In genomic region chr14:122280309-122281071, GRCm38 (mm10) we compare ENCODE assay signal across 9 mouse cellular contexts.
DNase-seq lines count a peak whose midpoint lies in the region; ATAC-seq and TF ChIP-seq lines count a peak whose summit lies in the region.
"Had no signal": no experiment of that assay in that cellular context is flagged by ENCODE, and none has a peak within 500 bp of the region (broad histone marks: within the 10 kb centered on the region; RNA-seq: fewer than 3 reads in every experiment).

No protein-coding gene starts in this region.

- intact Hi-C loops in heart, postnatal 36 days (cut with DNase I), result no loop called here

- no peak overlapping the region for H3K9ac ChIP-seq in ES-E14 (ENCODE audit: insufficient read depth, low read depth, low read length, poor library complexity, severe bottlenecking)
- 0 out of 2 replicates have a peak overlapping the region, but pooled peaks have one; percentile 23 for H3K9ac ChIP-seq in limb, embryonic 11.5 days (ENCODE audit: low read length)

- H3K4me1 ChIP-seq in ES-E14 (ENCODE audit: control insufficient read depth in 2 of 2, insufficient read depth in 2 of 2, low read length in 2 of 2, poor library complexity in 1 of 2), result peaks cover 5 to 14% of the 10 kb centered on the region in 2 experiments; a peak in 2 of 4 replicates
- H3K4me1 ChIP-seq in limb, embryonic 11.5 days (ENCODE audit: control insufficient read depth, insufficient read depth, low read length), result no peaks in the 10 kb centered on the region

- DNase-seq in ES-E14 (ENCODE audit: low read depth, low spot score), result no peak
- DNase-seq in embryo, embryonic 11 days, result peak; percentile 64
- peak; percentile 10 to 11 for DNase-seq in heart, postnatal 36 days
- peak; percentile 67 for DNase-seq in limb, embryonic 11.5 days (ENCODE audit: low spot score)
- DNase-seq in left cerebral cortex, adult 8-10 months (ENCODE audit: low spot score in 2 of 2), result no peak
- DNase-seq in layer of hippocampus, postnatal 25 days (ENCODE audit: extremely low spot score in 1 of 2, low spot score in 1 of 2), result no peak
- no peak for DNase-seq in gastrocnemius, adult 18-20 months (ENCODE audit: low spot score)
- DNase-seq in adrenal gland, postnatal 36 days, result no peak
- DNase-seq: thymus, postnatal 25 days had no signal

- in situ Hi-C loops in ES-E14 (cut with MboI; ENCODE audit: low sequenced_read_pairs in 2 of 2, unreplicated experiment in 2 of 2), result no loop called here

- no peak overlapping the region for H3K27ac ChIP-seq in ES-E14 (ENCODE audit: insufficient read depth, low read depth, low read length, poor library complexity, severe bottlenecking)
- H3K27ac ChIP-seq in limb, embryonic 11.5 days (replicated peaks; ENCODE audit: low read depth, low read length), result no peak overlapping the region

- H3K4me3 ChIP-seq in ES-E14 (ENCODE audit: insufficient read depth in 1 of 2, low read depth in 1 of 2, low read length in 2 of 2, poor library complexity in 1 of 2, severe bottlenecking in 1 of 2), result peak overlapping the region; percentile 0 to 20; a peak in 2 of 4 replicates
- H3K4me3 ChIP-seq in limb, embryonic 11.5 days (ENCODE audit: low read depth, low read length), result no peak overlapping the region

- ATAC-seq in limb, embryonic 11.5 days (ENCODE audit: insufficient number of reproducible peaks, low FRiP score, low TSS enrichment, low read depth), result peak; percentile 79

- no peaks in the 10 kb centered on the region for H3K9me3 ChIP-seq in ES-E14 (ENCODE audit: control insufficient read depth, insufficient read depth, low read depth, low read length)
- no peaks in the 10 kb centered on the region for H3K9me3 ChIP-seq in limb, embryonic 11.5 days (ENCODE audit: control insufficient read depth, low read length)

- H3K27me3 ChIP-seq in limb, embryonic 11.5 days (ENCODE audit: control insufficient read depth, insufficient read depth, low read length), result no peaks in the 10 kb centered on the region

- WGBS in limb, embryonic 11.5 days, result 31% methylated on average over 21 of the region's 21 CpGs

- no peaks in the 10 kb centered on the region for H3K36me3 ChIP-seq in ES-E14 (ENCODE audit: control insufficient read depth, insufficient read depth, low read length, poor library complexity, severe bottlenecking)
- no peaks in the 10 kb centered on the region for H3K36me3 ChIP-seq in limb, embryonic 11.5 days (ENCODE audit: control insufficient read depth, insufficient read depth, low read length)

- H3K4me2 ChIP-seq in limb, embryonic 11.5 days (ENCODE audit: low read depth, severe bottlenecking), result no peak overlapping the region

TF ChIP-seq in ES-E14, 5 proteins besides CTCF, POLR2A, EP300 and RAD21:
- TF ChIP-seq ZNF384 (IDR thresholded peaks at IDR 0.05; ENCODE audit: low read depth, low read length) (no peak), MAFK (IDR thresholded peaks at IDR 0.05; ENCODE audit: insufficient read depth, low read depth, low read length) (no peak), HCFC1 (IDR thresholded peaks at IDR 0.05; ENCODE audit: borderline replicate concordance, insufficient read depth, low read length) (no peak)

Comparison
In these comparisons a context has a peak if more than half of its experiments do, and no peak if none do; other contexts are left out.
1. DNase-seq: peak in embryo, embryonic 11 days (single experiment), heart, postnatal 36 days (2 of 2) and limb, embryonic 11.5 days (single experiment); none in ES-E14 (single experiment), left cerebral cortex, adult 8-10 months (0 of 2), layer of hippocampus, postnatal 25 days (0 of 2), gastrocnemius, adult 18-20 months (single experiment) and adrenal gland, postnatal 36 days (0 of 2).